Mouse (Mus musculus) stomach, embryonic 16.5 days (tissue): ENCODE data around the gene Acap2. TPM values are rescaled to one million over a fixed set of nuclear protein-coding genes. Genes with fewer than 3 reads are reported as not detected.

Experiments
- ATAC-seq: fragments of 200-750 bp; cut with Nextera tagmentation; 2 replicates; pipeline ENCODE4 v1.8.0; 2017; ENCODE audit warnings: moderate number of reproducible peaks, moderate TSS enrichment; ENCODE audit not compliant: insufficient read depth, low FRiP score
- H3K27ac ChIP-seq: fragments of 300-500 bp; sonication (generic); 2 replicates; pipeline ENCODE4 v1.5.1; 2014; ENCODE audit warnings: low read length
- H3K27me3 ChIP-seq: fragments of 300-500 bp; sonication (generic); 2 replicates; pipeline ENCODE4 v1.6.1; 2014; ENCODE audit warnings: low read length, control low read depth, mixed read lengths; ENCODE audit not compliant: control insufficient read depth, insufficient read depth
- H3K36me3 ChIP-seq: fragments of 300-500 bp; sonication (generic); 2 replicates; pipeline ENCODE4 v1.6.1; 2014; ENCODE audit warnings: low read length; ENCODE audit not compliant: control insufficient read depth, insufficient read depth
- H3K4me1 ChIP-seq: fragments of 300-500 bp; sonication (generic); 2 replicates; pipeline ENCODE4 v1.6.1; 2014; ENCODE audit warnings: low read length, control low read depth, mixed read lengths; ENCODE audit not compliant: control insufficient read depth, insufficient read depth
- H3K4me2 ChIP-seq: fragments of 300-500 bp; sonication (generic); 2 replicates; pipeline ENCODE4 v1.6.1; 2014; ENCODE audit warnings: low read depth, low read length, mixed read lengths
- H3K4me3 ChIP-seq: fragments of 300-500 bp; sonication (generic); replicated peaks from 2 replicates; pipeline ENCODE4 v1.5.1; 2014; ENCODE audit warnings: mild to moderate bottlenecking, low read length
- H3K9ac ChIP-seq: fragments of 300-500 bp; sonication (generic); 2 replicates; pipeline ENCODE4 v1.6.1; 2014; ENCODE audit warnings: low read length
- H3K9me3 ChIP-seq: fragments of 300-500 bp; sonication (generic); replicated peaks from 2 replicates; pipeline ENCODE4 v1.6.1; 2016; ENCODE audit warnings: low read length, control low read depth; ENCODE audit not compliant: control insufficient read depth
- WGBS: fragments of 180-500 bp; shearing (Covaris S2); extraction: QIAGEN DNeasy Blood & Tissue Kit; methylation state at CpG from one replicate; pipeline ENCODE4 v1.1.7; 2014; 5-methylcytosine and 5-hydroxymethylcytosine counted together
- polyA plus RNA-seq: library from polyadenylated mRNA; unstranded; fragments of >200 nt; fragmentation: Nextera tagmentation; extraction: Ambion mirVana; gene quantifications from 2 replicates; pipeline ENCODE4 v1.2.1, GENCODE M21; 2015

Acap2 gene
- polyA plus RNA-seq, 1 experiment from 2014 or later, result 21.4 TPM

DNA sequence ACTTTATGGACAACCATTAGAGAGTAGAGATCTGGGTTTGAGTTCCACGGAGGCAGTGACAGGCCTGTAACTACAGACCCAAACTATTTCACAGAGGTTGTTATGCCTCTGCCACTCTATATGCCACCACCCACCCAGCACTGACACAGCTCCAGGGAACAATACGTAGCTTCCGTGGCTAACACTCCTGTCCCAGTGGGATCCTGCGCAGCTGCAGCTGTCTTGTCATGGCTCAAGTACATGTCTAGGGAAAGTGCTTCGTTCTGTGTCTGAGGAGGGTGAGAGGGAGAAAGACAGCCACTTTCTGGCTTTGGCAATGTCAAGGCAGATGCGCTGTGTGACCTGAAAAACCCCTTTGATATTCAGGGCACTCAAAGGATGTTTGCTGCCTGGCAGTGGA, 12.4 kb upstream of the Acap2 start:
- Histone ChIP-seq H3K36me3 (no peaks in the 10 kb centered on the region), H3K27ac (no peak overlapping the region), H3K4me1 (peaks cover 1% of the 10 kb centered on the region; the same call in 1 of the 2 replicates), H3K9ac (no peak overlapping the region), H3K27me3 (no peaks in the 10 kb centered on the region), H3K9me3 (no peaks in the 10 kb centered on the region), H3K4me2 (no peak overlapping the region), H3K4me3 (no peak overlapping the region)
- ATAC-seq, result no peak
- 87% methylated on average over 6 of the region's 6 CpGs for WGBS

DNA sequence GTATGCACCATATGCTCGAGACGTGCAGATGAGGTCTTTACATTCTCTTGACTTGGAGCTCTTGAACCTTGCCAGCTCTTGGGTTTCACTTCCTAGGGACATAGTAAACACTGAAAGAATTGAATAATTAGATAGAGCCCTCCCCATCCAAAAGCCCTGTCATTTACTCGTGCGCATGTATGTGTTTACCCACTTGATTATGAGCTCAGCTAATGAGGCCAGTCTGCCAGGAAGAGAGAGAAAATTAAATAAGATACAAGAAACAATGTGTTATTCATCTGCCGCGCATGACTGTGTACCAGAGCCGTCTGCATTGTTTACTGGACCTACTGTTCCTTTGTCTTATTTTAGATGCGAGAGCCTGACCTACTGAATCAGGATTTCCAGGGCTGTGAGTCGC, 10.5 kb upstream of the Acap2 start:
- Histone ChIP-seq H3K9ac (no peak overlapping the region), H3K36me3 (no peaks in the 10 kb centered on the region), H3K27ac (no peak overlapping the region), H3K4me3 (no peak overlapping the region), H3K9me3 (no peaks in the 10 kb centered on the region), H3K4me2 (no peak overlapping the region), H3K4me1 (peaks cover 7% of the 10 kb centered on the region), H3K27me3 (no peaks in the 10 kb centered on the region)
- ATAC-seq, result no peak
- 63% methylated on average over 9 of the region's 9 CpGs for WGBS

DNA sequence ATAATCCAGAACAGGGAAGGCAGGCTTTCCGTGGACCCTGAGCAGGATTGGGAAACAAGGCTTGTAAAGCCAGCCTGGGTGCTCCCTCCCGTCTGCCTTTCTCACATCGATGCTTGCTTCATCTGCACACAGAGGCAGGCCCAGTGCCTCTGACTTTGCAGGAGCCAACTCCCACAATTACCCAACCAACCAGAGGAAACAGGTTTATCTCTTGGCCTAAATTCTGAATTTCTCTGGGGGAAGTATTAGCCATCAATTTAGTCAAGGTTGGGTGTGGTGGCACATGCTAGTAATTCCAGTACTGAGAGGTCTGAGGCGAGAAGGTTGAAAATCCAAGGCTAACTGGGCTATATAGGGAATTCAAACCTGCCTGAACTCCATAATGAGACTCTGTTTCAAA, 9.4 kb upstream of the Acap2 start:
- Histone ChIP-seq H3K27me3 (no peaks in the 10 kb centered on the region), H3K9me3 (no peaks in the 10 kb centered on the region), H3K4me1 (peaks cover 7% of the 10 kb centered on the region), H3K4me3 (no peak overlapping the region), H3K36me3 (no peaks in the 10 kb centered on the region), H3K9ac (no peak overlapping the region), H3K4me2 (no peak overlapping the region), H3K27ac (no peak overlapping the region)
- WGBS, result 57% methylated on average over 4 of the region's 4 CpGs
- no peak for ATAC-seq

DNA sequence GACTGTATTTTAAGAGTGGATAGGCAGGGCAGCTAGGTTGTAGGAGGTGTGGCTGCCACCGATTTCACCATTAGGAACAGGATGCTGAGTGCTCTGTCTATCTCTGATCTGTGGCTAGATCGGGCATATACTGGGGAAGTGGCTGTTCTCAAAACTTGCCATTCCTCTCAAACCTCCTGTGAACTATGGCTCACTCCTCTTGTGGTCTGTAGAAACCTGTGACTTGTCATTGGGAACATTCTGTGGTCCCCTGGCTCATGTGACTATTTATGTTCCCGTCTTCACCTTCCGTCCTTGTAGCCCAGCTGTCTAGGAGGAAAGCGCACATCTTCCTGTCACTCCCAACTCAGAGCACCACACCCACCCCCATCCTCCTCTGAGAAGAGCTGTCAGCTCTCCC, 8.9 kb upstream of the Acap2 start:
- no peak overlapping the region for H3K4me3 ChIP-seq
- ATAC-seq, result no peak
- no peak overlapping the region for H3K9ac ChIP-seq
- no peaks in the 10 kb centered on the region for H3K9me3 ChIP-seq
- H3K27me3 ChIP-seq, result no peaks in the 10 kb centered on the region
- H3K4me2 ChIP-seq, result no peak overlapping the region
- peaks cover 7% of the 10 kb centered on the region for H3K4me1 ChIP-seq
- no peaks in the 10 kb centered on the region for H3K36me3 ChIP-seq
- WGBS, result 63% methylated on average over 5 of the region's 5 CpGs
- no peak overlapping the region for H3K27ac ChIP-seq

DNA sequence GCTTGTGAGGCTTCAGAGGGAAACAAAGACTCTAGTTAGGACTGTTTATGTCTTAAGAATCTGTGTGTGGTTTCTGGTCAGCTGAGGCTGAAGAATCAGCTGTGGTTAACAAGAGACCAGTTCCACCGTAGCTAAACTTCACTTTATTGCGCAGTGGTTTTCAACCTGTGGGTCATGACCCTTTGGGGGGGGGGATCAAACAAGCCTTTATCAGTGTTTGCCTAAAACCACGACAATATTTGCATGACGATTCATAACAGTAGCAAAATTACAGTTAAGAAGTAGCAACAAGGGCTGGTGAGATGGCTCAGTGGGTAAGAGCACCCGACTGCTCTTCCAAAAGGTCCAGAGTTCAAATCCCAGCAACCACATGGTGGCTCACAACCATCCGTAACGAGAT, 4.7 kb upstream of the Acap2 start:
- no peaks in the 10 kb centered on the region for H3K9me3 ChIP-seq
- 60% methylated on average over 5 of the region's 7 CpGs for WGBS
- H3K9ac ChIP-seq, result no peak overlapping the region
- no peak overlapping the region for H3K4me3 ChIP-seq
- no peak overlapping the region for H3K27ac ChIP-seq
- H3K4me2 ChIP-seq, result no peak overlapping the region
- no peaks in the 10 kb centered on the region for H3K36me3 ChIP-seq
- H3K4me1 ChIP-seq, result peaks cover 7% of the 10 kb centered on the region
- H3K27me3 ChIP-seq, result no peaks in the 10 kb centered on the region
- no peak for ATAC-seq

DNA sequence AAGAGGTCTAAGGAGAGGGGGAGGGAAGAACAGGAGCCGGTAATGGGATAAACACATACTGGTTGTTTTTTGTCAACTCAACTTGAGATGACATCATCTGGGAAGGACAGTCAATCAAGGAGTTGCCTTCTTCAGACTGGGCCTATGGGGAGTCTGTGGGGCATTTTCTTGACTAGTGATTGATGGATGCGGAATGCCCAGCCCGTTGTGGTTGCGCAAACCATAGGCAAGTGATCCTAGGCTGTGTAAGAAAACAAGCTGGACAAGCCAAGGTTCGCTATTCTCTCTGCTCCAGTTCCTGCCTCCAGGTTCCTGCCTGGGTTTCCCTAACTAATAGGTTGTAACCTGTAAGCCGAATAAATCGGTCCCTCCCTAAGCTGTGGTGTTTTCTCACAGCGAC, 4.1 kb upstream of the Acap2 start:
- WGBS, result 90% methylated on average over 8 of the region's 8 CpGs
- ATAC-seq, result no peak
- H3K4me2 ChIP-seq, result no peak overlapping the region

DNA sequence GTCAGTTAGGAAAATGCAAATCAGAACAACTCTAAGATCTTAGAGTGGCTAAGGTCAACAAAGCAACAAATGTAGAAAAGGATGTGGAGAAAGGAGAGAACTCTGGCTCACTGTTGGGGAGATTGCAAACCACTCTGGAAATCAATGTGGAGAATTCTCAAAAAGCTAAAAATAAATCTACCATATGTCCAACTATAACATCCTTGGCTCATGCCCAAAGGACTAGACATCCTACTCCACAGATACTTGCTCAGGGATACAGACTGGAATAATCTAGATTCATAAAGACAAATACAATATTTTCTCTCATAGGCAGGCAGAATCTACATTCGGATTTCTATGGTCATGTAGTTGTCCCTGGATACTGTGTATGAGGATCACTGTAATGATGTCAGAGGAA, 3.2 kb upstream of the Acap2 start:
- no peak overlapping the region for H3K27ac ChIP-seq

More for the DNA sequence above, 4.1 kb upstream of the Acap2 start:
- Histone ChIP-seq H3K9ac (no peak overlapping the region), H3K4me3 (no peak overlapping the region), H3K4me1 (peaks cover 7% of the 10 kb centered on the region), H3K27ac (no peak overlapping the region), H3K27me3 (no peaks in the 10 kb centered on the region), H3K9me3 (no peaks in the 10 kb centered on the region), H3K36me3 (no peaks in the 10 kb centered on the region)

DNA sequence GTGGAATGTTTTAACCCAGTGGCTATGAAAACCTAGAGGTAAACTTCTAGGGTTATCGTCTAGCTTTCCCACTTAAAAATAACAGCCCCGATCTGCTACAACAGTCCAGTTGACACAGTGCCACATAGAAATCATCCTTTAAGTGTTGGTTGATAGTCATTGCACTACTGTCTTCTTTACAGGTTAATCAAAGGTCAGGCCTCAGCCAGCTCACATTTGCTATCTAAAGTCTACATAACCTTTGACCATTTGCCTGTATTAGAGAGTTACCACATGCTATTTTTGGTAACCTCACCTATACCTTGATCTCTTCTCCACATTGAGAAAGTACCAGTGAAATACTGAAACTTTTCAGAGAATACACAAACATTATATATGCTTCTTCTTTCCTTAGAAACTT, 659 bp upstream of the Acap2 start:
- 66% methylated on average over 2 of the region's 2 CpGs for WGBS
- no peak for ATAC-seq
- peak overlapping the region; percentile 33 for H3K4me3 ChIP-seq

More for the DNA sequence above, 3.2 kb upstream of the Acap2 start:
- H3K36me3 ChIP-seq, result no peaks in the 10 kb centered on the region
- no peak overlapping the region for H3K4me3 ChIP-seq
- no peak overlapping the region for H3K9ac ChIP-seq
- peaks cover 11% of the 10 kb centered on the region for H3K4me1 ChIP-seq
- H3K4me2 ChIP-seq, result no peak overlapping the region
- H3K9me3 ChIP-seq, result no peaks in the 10 kb centered on the region
- WGBS, result 75% methylated on average over 1 of the region's 1 CpGs
- no peaks in the 10 kb centered on the region for H3K27me3 ChIP-seq
- ATAC-seq, result no peak

DNA sequence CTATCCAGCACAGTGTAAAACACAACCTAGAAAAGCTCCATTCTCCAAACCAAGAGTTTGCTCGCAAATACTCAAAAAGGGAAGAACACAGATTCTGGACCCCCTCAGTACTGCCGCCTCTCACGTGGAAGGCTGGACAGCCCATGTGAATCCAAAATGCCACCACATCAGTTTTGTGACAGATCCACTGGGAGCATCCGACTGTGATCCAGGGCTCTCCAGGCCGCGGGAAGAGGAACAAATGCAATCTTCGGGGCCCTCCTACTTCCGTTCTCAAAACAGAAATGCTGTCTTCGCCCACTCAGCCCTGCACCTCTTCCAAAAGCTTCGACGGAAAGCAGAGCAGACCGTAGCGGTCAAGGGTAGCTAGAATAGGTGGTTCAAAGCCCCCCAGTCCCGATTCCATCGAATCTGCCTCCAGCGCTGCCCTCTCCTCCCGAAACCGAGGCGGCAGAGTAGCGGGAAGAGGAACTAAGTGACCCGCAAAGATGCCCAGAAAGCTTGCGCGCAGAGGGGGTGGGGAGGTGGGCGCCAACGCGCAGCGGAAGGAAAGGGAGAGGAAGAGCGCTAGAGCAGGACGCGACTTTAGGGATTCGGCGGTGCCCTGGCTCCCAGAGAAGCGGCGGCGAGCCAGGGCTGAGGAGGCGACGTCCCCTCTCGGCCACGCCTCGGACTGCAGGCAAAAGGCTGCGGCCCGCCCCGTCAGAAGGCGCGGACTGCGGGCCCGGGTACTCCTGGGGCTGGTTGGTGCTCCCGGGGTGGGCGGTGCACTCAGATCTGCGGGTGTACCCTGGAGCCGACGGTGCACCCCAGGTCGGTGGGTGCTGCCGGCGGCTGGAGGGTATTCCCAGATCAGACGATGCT, 887 bp downstream of the Acap2 start:
- peak overlapping the region; percentile 97 for H3K9ac ChIP-seq
- peak; percentile 27 for ATAC-seq
- no peaks in the 10 kb centered on the region for H3K9me3 ChIP-seq
- H3K4me3 ChIP-seq, result peak overlapping the region; percentile 97
- no peaks in the 10 kb centered on the region for H3K36me3 ChIP-seq
- H3K27me3 ChIP-seq, result no peaks in the 10 kb centered on the region
- H3K4me2 ChIP-seq, result peak overlapping the region; percentile 89
- peak overlapping the region; percentile 96 for H3K27ac ChIP-seq
- WGBS, result under 1% methylated on average over 56 of the region's 56 CpGs
- H3K4me1 ChIP-seq, result peaks cover 9% of the 10 kb centered on the region

More for the DNA sequence above, 659 bp upstream of the Acap2 start:
- Histone ChIP-seq H3K36me3 (no peaks in the 10 kb centered on the region), H3K9ac (no peak overlapping the region), H3K4me2 (peak overlapping the region; percentile 54), H3K27me3 (no peaks in the 10 kb centered on the region), H3K27ac (peak overlapping the region; percentile 77), H3K9me3 (no peaks in the 10 kb centered on the region), H3K4me1 (peaks cover 9% of the 10 kb centered on the region)
